Mouse (Mus musculus) cerebellum, adult 18-20 months (tissue): ENCODE results near the gene Mast1.

Source experiments
- DNase-seq, 2 experiments: peaks; one replicate each; pipeline ENCODE4 v3.0.0; 2021

Mast1 gene

GRCm38 (mm10) chr8:84936962-84937546 lies at the start of gene Mast1:
Gene Mast1, minus strand, starts transcription at chr8:84937359.
- DNase-seq, result peak; percentile 87 to 93

GRCm38 (mm10) chr8:84986379-84986945 lies 49.3 kb upstream of the Mast1 start:
- DNase-seq, result no peak

GRCm38 (mm10) chr8:84985684-84986378 lies 48.7 kb upstream of the Mast1 start:
- DNase-seq, result peak; percentile 91 to 94

GRCm38 (mm10) chr8:84985049-84985683 lies 48.0 kb upstream of the Mast1 start:
- DNase-seq, result no peak

GRCm38 (mm10) chr8:84984294-84985048 lies 47.3 kb upstream of the Mast1 start:
- DNase-seq, result no peak

- no peak for DNase-seq
These were observed 45.4 kb upstream of the Mast1 start for GRCm38 (mm10) chr8:84982499-84983011.

GRCm38 (mm10) chr8:84981644-84982498 lies 44.7 kb upstream of the Mast1 start:
- DNase-seq, result no peak

- DNase-seq, result peak; percentile 43 to 63
These were observed 43.6 kb upstream of the Mast1 start for GRCm38 (mm10) chr8:84980622-84981358.

GRCm38 (mm10) chr8:84979599-84980421 lies 42.7 kb upstream of the Mast1 start:
- peak; percentile 87 to 93 for DNase-seq

- peak; percentile 90 to 91 for DNase-seq
These were observed 41.2 kb upstream of the Mast1 start, which contains the start of gene Junb for GRCm38 (mm10) chr8:84978248-84978940. Gene Junb, minus strand, starts transcription at chr8:84978718.

GRCm38 (mm10) chr8:84977435-84978247 lies 40.5 kb upstream of the Mast1 start:
- peak; percentile 51 to 63 for DNase-seq

- no peak for DNase-seq
These were observed 39.7 kb upstream of the Mast1 start for GRCm38 (mm10) chr8:84976763-84977434.

GRCm38 (mm10) chr8:84976031-84976762 lies 39.0 kb upstream of the Mast1 start:
- DNase-seq, result peak; percentile 95 to 96

GRCm38 (mm10) chr8:84975434-84975833 lies 38.3 kb upstream of the Mast1 start:
- DNase-seq, result peak; percentile 37 to 57

GRCm38 (mm10) chr8:84974543-84975142 lies 37.5 kb upstream of the Mast1 start:
- no peak for DNase-seq

GRCm38 (mm10) chr8:84973803-84974542 lies 36.8 kb upstream of the Mast1 start:
- peak; percentile 63 to 68 for DNase-seq
